Mouse (Mus musculus) mouse trophoblast stem cell (cell line): ENCODE results near the gene Gm21117.
"Not testable (repeated sequence)": the region's sequence is repeated elsewhere in the genome, so short reads cannot be mapped to it uniquely, and the experiment has no call there.

Experiments
- in situ Hi-C, 2 experiments: fragments of 300-500 bp; cut with MseI, MboI; formaldehyde crosslinking; loops; 2 replicates in 1 of 2; 3 replicates in 1 of 2; pipeline ENCODE4 v1.15.1; 2025

Gene Gm21117

GRCm38 (mm10) chrY:51124920-51125319, at the start of gene Gm21117:
TSS of gene Gm21117 (plus strand) at chrY:51125220.
- in situ Hi-C loops, result not testable (repeated sequence)
